Mouse (Mus musculus) heart, postnatal 0 days (tissue): ENCODE results near the gene Wdfy1. TPM values are rescaled to one million over a fixed set of nuclear protein-coding genes. Genes with fewer than 3 reads are reported as not detected.
A peak's percentile ranks its signal among the peaks of the same experiment; 100 is the strongest.

Source experiments
- ATAC-seq: fragments of 200-750 bp; cut with Nextera tagmentation; 2 replicates; pipeline ENCODE4 v1.8.0; 2017; ENCODE audit warnings: low read depth, moderate number of reproducible peaks, moderate library complexity; ENCODE audit not compliant: insufficient read depth
- DNase-seq: peaks from one replicate; pipeline ENCODE4 v3.0.0-alpha.2; 2016; ENCODE audit warnings: low spot score
- H3K27ac ChIP-seq: fragments of 300-500 bp; sonication (generic); 2 replicates; pipeline ENCODE4 v1.5.1; 2014; ENCODE audit warnings: low read depth, mild to moderate bottlenecking
- H3K27me3 ChIP-seq: fragments of 300-500 bp; sonication (generic); 2 replicates; pipeline ENCODE4 v1.6.1; 2014; ENCODE audit warnings: low read length, mixed read lengths; ENCODE audit not compliant: control insufficient read depth, insufficient read depth
- H3K36me3 ChIP-seq: fragments of 300-500 bp; sonication (generic); replicated peaks from 2 replicates; pipeline ENCODE4 v1.6.1; 2014; ENCODE audit warnings: low read length, mixed read lengths; ENCODE audit not compliant: control insufficient read depth, insufficient read depth
- H3K4me1 ChIP-seq: fragments of 300-500 bp; sonication (generic); 2 replicates; pipeline ENCODE4 v1.6.1; 2014; ENCODE audit warnings: antibody characterized with exemption; ENCODE audit not compliant: control insufficient read depth, insufficient read depth
- H3K4me2 ChIP-seq: fragments of 300-500 bp; sonication (generic); 2 replicates; pipeline ENCODE4 v1.6.1; 2014; ENCODE audit warnings: low read depth, mild to moderate bottlenecking, low read length, moderate library complexity
- H3K4me3 ChIP-seq: fragments of 300-500 bp; sonication (generic); 2 replicates; pipeline ENCODE4 v1.5.1; 2014; ENCODE audit warnings: low read depth, low read length
- H3K9ac ChIP-seq: fragments of 300-500 bp; sonication (generic); replicated peaks from 2 replicates; pipeline ENCODE4 v1.6.1; 2014; ENCODE audit warnings: low read depth, low read length, mixed read lengths
- H3K9me3 ChIP-seq: fragments of 300-500 bp; sonication (generic); replicated peaks from 2 replicates; pipeline ENCODE4 v1.6.1; 2016; ENCODE audit warnings: low read length; ENCODE audit not compliant: control insufficient read depth
- CTCF ChIP-seq: IDR thresholded peaks from 2 replicates; pipeline ENCODE4 v1.5.1; 2016; ENCODE audit warnings: antibody characterized with exemption, control low read depth, low read depth
- EP300 ChIP-seq: IDR thresholded peaks from 2 replicates; pipeline ENCODE4 v1.6.1; 2016; ENCODE audit warnings: antibody characterized with exemption, low read depth
- WGBS: fragments of 180-500 bp; shearing (Covaris S2); extraction: QIAGEN DNeasy Blood & Tissue Kit; methylation state at CpG from one replicate; pipeline ENCODE4 v1.1.7; 2014; 5-methylcytosine and 5-hydroxymethylcytosine counted together
- polyA plus RNA-seq: library from polyadenylated mRNA; unstranded; fragments of >200 nt; fragmentation: Nextera tagmentation; extraction: Ambion mirVana; gene quantifications from 2 replicates; pipeline ENCODE4 v1.2.1, GENCODE M21; 2015
- total RNA-seq: library from RNA; depleted of rRNA; stranded (reverse); fragments of >200 nt; gene quantifications from 2 replicates; pipeline ENCODE4 v1.2.3, GENCODE M21; 2014; ENCODE audit warnings: low replicate concordance; rRNA removed

Gene Wdfy1
- total RNA-seq (33.2 and 51.1 TPM in 2 replicates), polyA plus RNA-seq (30.6 and 35.0 TPM in 2 replicates)

- peak within 1 kb of the TSS; percentile 75 for H3K4me2 ChIP-seq
- TF ChIP-seq EP300 (no peak), CTCF (peak; percentile 13; the same call in 1 of the 2 replicates)
- DNase-seq: peak; percentile 96
- no peaks in the 10 kb centered on the region for H3K9me3 ChIP-seq
- no peaks in the 10 kb centered on the region for H3K4me1 ChIP-seq
- peak within 1 kb of the TSS; percentile 72 for H3K4me3 ChIP-seq
- H3K27me3 ChIP-seq: no peaks in the 10 kb centered on the region
- ATAC-seq: peak; percentile 100
- peaks cover 30% of the 10 kb centered on the region for H3K36me3 ChIP-seq
- WGBS: under 1% methylated on average over 38 of the region's 38 CpGs
- peak within 1 kb of the TSS; percentile 84 for H3K27ac ChIP-seq
- peak within 1 kb of the TSS; percentile 72 for H3K9ac ChIP-seq
Measured at GRCm38 (mm10) chr1:79775927-79776458, at the start of gene Wdfy1, which contains the start of gene Mrpl44. Gene Wdfy1 (minus strand): TSS chr1:79776143. Gene Mrpl44 (plus strand): TSS chr1:79776018.

- no peaks in the 10 kb centered on the region for H3K9me3 ChIP-seq
- no peaks in the 10 kb centered on the region for H3K36me3 ChIP-seq
- ATAC-seq: no peak
- H3K4me1 ChIP-seq: no peaks in the 10 kb centered on the region
- H3K9ac ChIP-seq: no peak overlapping the region
- no peaks in the 10 kb centered on the region for H3K27me3 ChIP-seq
- H3K27ac ChIP-seq: peak overlapping the region; percentile 56
- DNase-seq: no peak
- peak overlapping the region; percentile 6; the same call in 1 of the 2 replicates for H3K4me3 ChIP-seq
- TF ChIP-seq CTCF (no peak), EP300 (no peak)
- peak overlapping the region; percentile 26 for H3K4me2 ChIP-seq
- 66% methylated on average over 14 of the region's 14 CpGs for WGBS
Measured at GRCm38 (mm10) chr1:79823951-79824633, 48.1 kb upstream of the Wdfy1 start.

- Histone ChIP-seq H3K27ac (peak overlapping the region; percentile 41), H3K4me2 (no peak overlapping the region), H3K9me3 (no peaks in the 10 kb centered on the region), H3K36me3 (no peaks in the 10 kb centered on the region), H3K4me3 (no peak overlapping the region), H3K4me1 (no peaks in the 10 kb centered on the region), H3K9ac (no peak overlapping the region), H3K27me3 (no peaks in the 10 kb centered on the region)
- ATAC-seq (peak; percentile 44), DNase-seq (peak; percentile 44)
- TF ChIP-seq CTCF: no peak
- no peak for TF ChIP-seq EP300
- WGBS: 50% methylated on average over 13 of the region's 13 CpGs
Measured at GRCm38 (mm10) chr1:79822806-79823525, 47.0 kb upstream of the Wdfy1 start.

GRCm38 (mm10) chr1:79819296-79819879, 43.4 kb upstream of the Wdfy1 start:
- Histone ChIP-seq H3K9ac (no peak overlapping the region), H3K4me2 (no peak overlapping the region), H3K4me1 (no peaks in the 10 kb centered on the region), H3K27ac (no peak overlapping the region), H3K27me3 (no peaks in the 10 kb centered on the region), H3K4me3 (no peak overlapping the region), H3K9me3 (no peaks in the 10 kb centered on the region), H3K36me3 (no peaks in the 10 kb centered on the region)
- no peak for DNase-seq
- WGBS: 62% methylated on average over 11 of the region's 11 CpGs
- TF ChIP-seq EP300 (no peak), CTCF (peak; percentile 43)
- ATAC-seq: no peak

- Histone ChIP-seq H3K9ac (no peak overlapping the region), H3K36me3 (no peaks in the 10 kb centered on the region), H3K4me3 (no peak overlapping the region), H3K4me2 (no peak overlapping the region), H3K4me1 (no peaks in the 10 kb centered on the region), H3K27ac (no peak overlapping the region), H3K9me3 (no peaks in the 10 kb centered on the region), H3K27me3 (no peaks in the 10 kb centered on the region)
- TF ChIP-seq CTCF: no peak
- no peak for TF ChIP-seq EP300
- DNase-seq (no peak), ATAC-seq (no peak)
- WGBS: 86% methylated on average over 3 of the region's 3 CpGs
Measured at GRCm38 (mm10) chr1:79815446-79815845, 39.5 kb upstream of the Wdfy1 start.
